Mouse (Mus musculus) mouse trophoblast stem cell (cell line): ENCODE data around the gene Cd47.

Experiments used
- in situ Hi-C, 2 experiments: fragments of 300-500 bp; cut with MseI, MboI; formaldehyde crosslinking; loops; 2 replicates in 1 of 2; 3 replicates in 1 of 2; pipeline ENCODE4 v1.15.1; 2025

Gene Cd47

GRCm38 (mm10) chr16:49950340-49950739, 150.0 kb downstream of the Cd47 start:
- in situ Hi-C loops, result no loop called here

GRCm38 (mm10) chr16:49951288-49951691, 151.0 kb downstream of the Cd47 start:
- in situ Hi-C loops, result no loop called here

DNA sequence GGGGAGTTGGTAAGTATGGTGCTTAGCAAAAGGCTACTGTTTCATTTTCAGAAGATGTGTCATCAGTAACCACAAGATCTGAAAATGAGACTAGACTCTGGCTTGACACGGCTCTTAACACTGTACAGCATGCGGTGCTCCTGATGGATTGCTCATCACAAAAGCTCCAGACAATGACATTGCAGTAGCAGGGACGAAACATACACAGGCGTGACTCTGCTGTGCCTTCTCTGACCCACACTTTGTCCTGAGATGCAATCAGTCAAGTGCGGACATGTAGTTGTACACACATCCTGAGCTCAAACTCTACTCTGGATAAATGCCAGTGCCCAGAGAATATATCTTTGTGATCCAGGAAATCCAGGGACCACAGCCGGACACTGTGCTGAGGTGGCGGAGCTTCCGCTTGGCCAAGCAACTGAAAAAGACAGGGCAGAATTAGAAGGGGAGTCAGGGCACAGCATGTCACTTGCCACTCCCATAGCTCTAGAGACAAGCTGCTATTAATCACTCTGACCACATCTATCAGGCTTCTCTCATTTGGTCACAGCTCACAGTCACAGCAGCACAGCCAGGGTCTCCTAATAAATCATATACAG, 151.7 kb downstream of the Cd47 start:
- in situ Hi-C loops, result no loop called here

- in situ Hi-C loops, result no loop called here
Measured at GRCm38 (mm10) chr16:49953817-49954216, 153.5 kb downstream of the Cd47 start.

GRCm38 (mm10) chr16:49954909-49955308, 154.6 kb downstream of the Cd47 start:
- in situ Hi-C loops, result no loop called here

- in situ Hi-C loops, result no loop called here
Measured at GRCm38 (mm10) chr16:49955325-49955724, 155.0 kb downstream of the Cd47 start.

GRCm38 (mm10) chr16:49955952-49956351, 155.6 kb downstream of the Cd47 start:
- in situ Hi-C loops, result no loop called here

DNA sequence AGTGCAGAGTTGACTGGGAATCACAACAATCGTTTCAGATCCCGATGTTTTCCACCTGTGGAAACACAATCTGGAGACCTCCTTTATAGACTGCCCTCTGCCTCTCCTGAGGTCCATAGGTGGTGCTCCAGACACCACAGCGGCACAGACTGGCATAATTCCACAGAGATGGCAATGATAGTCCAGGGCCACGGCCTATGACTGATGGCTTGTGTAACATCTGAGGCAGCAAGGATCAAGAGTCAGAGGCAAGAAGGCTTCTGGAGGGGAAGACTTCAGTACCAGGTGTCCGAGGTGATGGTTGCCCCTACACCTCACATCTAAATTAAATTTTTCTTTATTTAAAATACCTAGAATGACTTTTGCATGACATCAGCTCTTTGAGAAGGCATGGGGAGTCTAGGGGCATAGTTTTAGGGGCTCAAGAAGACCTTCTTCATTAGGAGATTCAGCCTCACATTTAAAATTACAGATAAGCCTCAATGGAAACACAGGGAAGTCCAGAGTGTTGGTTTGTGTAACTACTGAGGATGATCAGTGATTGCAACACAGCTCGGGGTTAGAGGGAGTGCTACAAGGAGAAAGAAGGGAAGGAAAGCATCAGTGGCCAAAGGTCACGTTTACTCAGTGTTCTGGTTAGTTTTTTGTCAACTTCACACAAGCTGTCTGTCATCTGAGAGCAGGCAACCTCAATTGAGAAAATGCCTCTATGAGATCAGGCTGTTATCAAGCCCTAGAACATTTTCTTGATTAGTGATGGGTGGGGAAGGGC, 156.4 kb downstream of the Cd47 start:
- in situ Hi-C loops, result no loop called here

DNA sequence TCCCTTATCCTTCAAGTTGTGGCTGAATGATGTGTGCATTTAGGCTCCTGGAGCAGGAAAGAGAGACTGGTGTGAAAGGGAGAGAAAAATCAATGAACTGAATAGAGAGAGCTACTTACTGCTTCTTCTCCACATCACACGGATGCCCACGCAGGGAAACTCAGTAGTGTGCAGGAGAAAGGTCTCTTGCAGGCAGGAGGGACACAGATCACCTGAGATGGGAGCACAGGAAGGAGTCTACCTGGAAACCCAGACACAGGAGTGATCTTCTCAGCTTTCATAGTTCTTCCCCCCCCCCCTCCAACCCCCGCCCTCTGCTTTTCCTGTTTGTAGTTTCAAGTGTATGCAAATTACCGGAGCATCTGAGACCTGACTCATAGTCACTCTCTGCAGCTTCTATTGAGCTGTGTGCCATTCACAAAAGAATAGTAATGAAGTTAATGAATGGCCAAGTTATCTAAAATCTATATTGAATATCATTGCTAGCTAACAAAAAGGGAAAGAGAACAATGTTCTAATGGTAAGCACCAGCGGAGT, 158.6 kb downstream of the Cd47 start:
- in situ Hi-C loops, result no loop called here

DNA sequence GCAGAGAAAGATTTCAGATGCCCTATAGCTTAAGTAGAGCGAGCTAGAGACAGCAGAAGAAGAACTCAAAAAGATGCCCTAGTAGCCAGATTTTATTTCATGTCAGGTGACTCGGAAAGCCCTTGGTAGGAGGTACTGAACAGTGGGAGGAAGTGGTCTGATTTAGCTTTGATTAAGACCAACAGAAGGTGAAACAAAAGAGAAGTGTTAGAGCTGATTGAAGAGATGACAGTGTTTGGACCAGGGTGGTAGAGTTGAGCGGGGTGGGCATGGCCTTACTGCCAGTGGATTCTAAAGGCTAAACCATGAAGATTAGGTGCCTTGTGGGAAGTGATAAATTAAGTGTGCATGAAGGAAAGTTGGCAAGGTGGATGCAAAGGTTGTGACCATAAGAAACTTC, 162.0 kb downstream of the Cd47 start:
- in situ Hi-C loops, result no loop called here

- in situ Hi-C loops, result no loop called here
Measured at GRCm38 (mm10) chr16:49964321-49964986, 164.1 kb downstream of the Cd47 start.
